Mouse (Mus musculus) forebrain, embryonic 10.5 days (tissue): ENCODE measurements at regions not wholly inside any gene's neighbourhood (a gene's known extent, or its start where the extent isn't known, plus 50 kb on each side); places are given as distances from the start of the nearest gene placed in this dataset.

Experiments
- DNase-seq: peaks from one replicate; pipeline ENCODE4 v3.0.0-alpha.2; 2017; ENCODE audit warnings: low spot score; ENCODE audit errors: extremely low spot score
- H3K27ac ChIP-seq: fragments of 300-500 bp; sonication (generic); 2 replicates; pipeline ENCODE4 v1.5.1; 2016; ENCODE audit warnings: mild to moderate bottlenecking
- H3K27me3 ChIP-seq: fragments of 300-500 bp; sonication (generic); 2 replicates; pipeline ENCODE4 v1.6.1; 2016; ENCODE audit warnings: mild to moderate bottlenecking; ENCODE audit not compliant: poor library complexity, severe bottlenecking
- H3K36me3 ChIP-seq: fragments of 300-500 bp; sonication (generic); replicated peaks from 2 replicates; pipeline ENCODE4 v1.6.1; 2016; ENCODE audit warnings: mild to moderate bottlenecking, moderate library complexity
- H3K4me1 ChIP-seq: fragments of 300-500 bp; sonication (generic); 2 replicates; pipeline ENCODE4 v1.6.1; 2016
- H3K4me3 ChIP-seq: fragments of 300-500 bp; sonication (generic); 2 replicates; pipeline ENCODE4 v1.5.1; 2016; ENCODE audit warnings: mild to moderate bottlenecking, moderate library complexity
- H3K9me3 ChIP-seq: fragments of 300-500 bp; sonication (generic); 2 replicates; pipeline ENCODE4 v1.6.1; 2016; ENCODE audit warnings: mild to moderate bottlenecking, moderate library complexity
- WGBS: fragments of 180-500 bp; shearing (Covaris S2); methylation state at CpG from one replicate; pipeline ENCODE4 v1.1.7; 2016; 5-methylcytosine and 5-hydroxymethylcytosine counted together

GRCm38 (mm10) chr14:36691018-36691417, 277.6 kb downstream of the Ccser2 start:
- no peaks in the 10 kb centered on the region for H3K27me3 ChIP-seq
- H3K9me3 ChIP-seq: no peaks in the 10 kb centered on the region
- 84% methylated on average over 2 of the region's 2 CpGs for WGBS
- no peaks in the 10 kb centered on the region for H3K4me1 ChIP-seq
- no peak overlapping the region for H3K4me3 ChIP-seq
- H3K27ac ChIP-seq: no peak overlapping the region
- no peak for DNase-seq
- no peaks in the 10 kb centered on the region for H3K36me3 ChIP-seq

GRCm38 (mm10) chr14:36658678-36659263, 309.8 kb downstream of the Ccser2 start:
- Histone ChIP-seq H3K9me3 (no peaks in the 10 kb centered on the region), H3K4me1 (0 out of 2 replicates have a peak, but pooled peaks cover 3% of the 10 kb centered on the region), H3K36me3 (no peaks in the 10 kb centered on the region), H3K4me3 (no peak overlapping the region), H3K27ac (no peak overlapping the region), H3K27me3 (no peaks in the 10 kb centered on the region)
- 82% methylated on average over 1 of the region's 1 CpGs for WGBS
- DNase-seq: no peak

- Histone ChIP-seq H3K4me3 (no peak overlapping the region), H3K27me3 (no peaks in the 10 kb centered on the region), H3K4me1 (peaks cover 9% of the 10 kb centered on the region), H3K27ac (no peak overlapping the region), H3K9me3 (no peaks in the 10 kb centered on the region), H3K36me3 (no peaks in the 10 kb centered on the region)
- no peak for DNase-seq
- 85% methylated on average over 3 of the region's 3 CpGs for WGBS
Measured at GRCm38 (mm10) chr14:36658193-36658592, 310.4 kb downstream of the Ccser2 start.

- H3K36me3 ChIP-seq: no peaks in the 10 kb centered on the region
- H3K9me3 ChIP-seq: no peaks in the 10 kb centered on the region
- no peak overlapping the region for H3K27ac ChIP-seq
- H3K4me3 ChIP-seq: no peak overlapping the region
- H3K4me1 ChIP-seq: peaks cover 11% of the 10 kb centered on the region
- no peak for DNase-seq
- WGBS: 8% methylated on average over 6 of the region's 6 CpGs
- H3K27me3 ChIP-seq: no peaks in the 10 kb centered on the region
Measured at GRCm38 (mm10) chr14:36652982-36653557, 315.5 kb downstream of the Ccser2 start.

GRCm38 (mm10) chr14:36651053-36651735, 317.4 kb downstream of the Ccser2 start:
- Histone ChIP-seq H3K4me1 (peaks cover 11% of the 10 kb centered on the region), H3K4me3 (no peak overlapping the region), H3K27me3 (no peaks in the 10 kb centered on the region), H3K27ac (no peak overlapping the region), H3K36me3 (no peaks in the 10 kb centered on the region), H3K9me3 (no peaks in the 10 kb centered on the region)
- DNase-seq: no peak
- 79% methylated on average over 6 of the region's 6 CpGs for WGBS

- 86% methylated on average over 3 of the region's 3 CpGs for WGBS
- H3K36me3 ChIP-seq: no peaks in the 10 kb centered on the region
- no peaks in the 10 kb centered on the region for H3K27me3 ChIP-seq
- DNase-seq: no peak
- no peaks in the 10 kb centered on the region for H3K9me3 ChIP-seq
- H3K4me1 ChIP-seq: no peaks in the 10 kb centered on the region
- no peak overlapping the region for H3K4me3 ChIP-seq
- no peak overlapping the region for H3K27ac ChIP-seq
Measured at GRCm38 (mm10) chr14:36646649-36647048, 321.9 kb downstream of the Ccser2 start.

- DNase-seq: no peak
- H3K4me3 ChIP-seq: no peak overlapping the region
- H3K4me1 ChIP-seq: no peaks in the 10 kb centered on the region
- H3K27ac ChIP-seq: no peak overlapping the region
- H3K36me3 ChIP-seq: no peaks in the 10 kb centered on the region
- no peaks in the 10 kb centered on the region for H3K9me3 ChIP-seq
- no peaks in the 10 kb centered on the region for H3K27me3 ChIP-seq
Measured at GRCm38 (mm10) chr14:36646237-36646636, 322.3 kb downstream of the Ccser2 start.

- DNase-seq: no peak
- H3K27me3 ChIP-seq: no peaks in the 10 kb centered on the region
- H3K36me3 ChIP-seq: no peaks in the 10 kb centered on the region
- no peaks in the 10 kb centered on the region for H3K9me3 ChIP-seq
- no peak overlapping the region for H3K4me3 ChIP-seq
- no peaks in the 10 kb centered on the region for H3K4me1 ChIP-seq
- no peak overlapping the region for H3K27ac ChIP-seq
Measured at GRCm38 (mm10) chr14:36624822-36625221, 343.8 kb downstream of the Ccser2 start.

GRCm38 (mm10) chr14:36624134-36624533, 344.4 kb downstream of the Ccser2 start:
- Histone ChIP-seq H3K4me3 (no peak overlapping the region), H3K36me3 (no peaks in the 10 kb centered on the region), H3K9me3 (no peaks in the 10 kb centered on the region), H3K27ac (no peak overlapping the region), H3K27me3 (no peaks in the 10 kb centered on the region), H3K4me1 (no peaks in the 10 kb centered on the region)
- DNase-seq: no peak
- WGBS: 96% methylated on average over 1 of the region's 1 CpGs

- H3K36me3 ChIP-seq: no peaks in the 10 kb centered on the region
- H3K4me1 ChIP-seq: no peaks in the 10 kb centered on the region
- H3K9me3 ChIP-seq: no peaks in the 10 kb centered on the region
- WGBS: 95% methylated on average over 1 of the region's 1 CpGs
- no peaks in the 10 kb centered on the region for H3K27me3 ChIP-seq
- DNase-seq: no peak
- no peak overlapping the region for H3K27ac ChIP-seq
- no peak overlapping the region for H3K4me3 ChIP-seq
Measured at GRCm38 (mm10) chr14:36623036-36623435, 345.5 kb downstream of the Ccser2 start.

- WGBS: 97% methylated on average over 1 of the region's 1 CpGs
- no peaks in the 10 kb centered on the region for H3K27me3 ChIP-seq
Measured at GRCm38 (mm10) chr14:36618459-36619085, 350.0 kb downstream of the Ccser2 start.

GRCm38 (mm10) chr14:36617987-36618386, 350.6 kb downstream of the Ccser2 start:
- Histone ChIP-seq H3K9me3 (no peaks in the 10 kb centered on the region), H3K27ac (no peak overlapping the region), H3K27me3 (no peaks in the 10 kb centered on the region), H3K4me1 (no peaks in the 10 kb centered on the region), H3K36me3 (no peaks in the 10 kb centered on the region), H3K4me3 (no peak overlapping the region)
- DNase-seq: no peak
- WGBS: 90% methylated on average over 5 of the region's 5 CpGs

More at GRCm38 (mm10) chr14:36618459-36619085, 350.0 kb downstream of the Ccser2 start:
- Histone ChIP-seq H3K4me3 (no peak overlapping the region), H3K36me3 (no peaks in the 10 kb centered on the region), H3K27ac (no peak overlapping the region), H3K9me3 (no peaks in the 10 kb centered on the region), H3K4me1 (no peaks in the 10 kb centered on the region)
- no peak for DNase-seq

GRCm38 (mm10) chr14:36614926-36615325, 353.7 kb downstream of the Ccser2 start:
- H3K4me3 ChIP-seq: no peak overlapping the region
- H3K36me3 ChIP-seq: no peaks in the 10 kb centered on the region
- no peak overlapping the region for H3K27ac ChIP-seq
- H3K4me1 ChIP-seq: no peaks in the 10 kb centered on the region
- H3K27me3 ChIP-seq: no peaks in the 10 kb centered on the region
- DNase-seq: no peak
- WGBS: 92% methylated on average over 3 of the region's 3 CpGs
- H3K9me3 ChIP-seq: no peaks in the 10 kb centered on the region
